Mouse (Mus musculus) MEL (cell line): ENCODE results near the gene Gpr3.

Source experiments
- GATA1 ChIP-seq: IDR thresholded peaks from 2 replicates; pipeline ENCODE4 v1.6.1; 2011; ENCODE audit warnings: low read depth, low read length, improper control_type of control experiment
- MAFK ChIP-seq: IDR thresholded peaks from 2 replicates; pipeline ENCODE4 v1.6.1; 2011; ENCODE audit warnings: low read depth, mild to moderate bottlenecking, low read length, improper control_type of control experiment, borderline replicate concordance
- MAX ChIP-seq: IDR thresholded peaks from 2 replicates; pipeline ENCODE4 v1.6.1; 2011; ENCODE audit warnings: low read length, improper control_type of control experiment
- ZNF384 ChIP-seq: IDR thresholded peaks from 2 replicates; pipeline ENCODE4 v1.6.1; 2012; ENCODE audit warnings: low read depth, mild to moderate bottlenecking, inconsistent platforms, low read length, improper control_type of control experiment

- TF ChIP-seq GATA1: no peak
- no peak for TF ChIP-seq MAFK
- TF ChIP-seq MAX: no peak
- no peak for TF ChIP-seq ZNF384
Observed at GRCm38 (mm10) chr4:133242710-133243109, 30.4 kb upstream of the Gpr3 start.
